Mouse (Mus musculus): ENCODE data around the gene Prkar2a.

DNA sequence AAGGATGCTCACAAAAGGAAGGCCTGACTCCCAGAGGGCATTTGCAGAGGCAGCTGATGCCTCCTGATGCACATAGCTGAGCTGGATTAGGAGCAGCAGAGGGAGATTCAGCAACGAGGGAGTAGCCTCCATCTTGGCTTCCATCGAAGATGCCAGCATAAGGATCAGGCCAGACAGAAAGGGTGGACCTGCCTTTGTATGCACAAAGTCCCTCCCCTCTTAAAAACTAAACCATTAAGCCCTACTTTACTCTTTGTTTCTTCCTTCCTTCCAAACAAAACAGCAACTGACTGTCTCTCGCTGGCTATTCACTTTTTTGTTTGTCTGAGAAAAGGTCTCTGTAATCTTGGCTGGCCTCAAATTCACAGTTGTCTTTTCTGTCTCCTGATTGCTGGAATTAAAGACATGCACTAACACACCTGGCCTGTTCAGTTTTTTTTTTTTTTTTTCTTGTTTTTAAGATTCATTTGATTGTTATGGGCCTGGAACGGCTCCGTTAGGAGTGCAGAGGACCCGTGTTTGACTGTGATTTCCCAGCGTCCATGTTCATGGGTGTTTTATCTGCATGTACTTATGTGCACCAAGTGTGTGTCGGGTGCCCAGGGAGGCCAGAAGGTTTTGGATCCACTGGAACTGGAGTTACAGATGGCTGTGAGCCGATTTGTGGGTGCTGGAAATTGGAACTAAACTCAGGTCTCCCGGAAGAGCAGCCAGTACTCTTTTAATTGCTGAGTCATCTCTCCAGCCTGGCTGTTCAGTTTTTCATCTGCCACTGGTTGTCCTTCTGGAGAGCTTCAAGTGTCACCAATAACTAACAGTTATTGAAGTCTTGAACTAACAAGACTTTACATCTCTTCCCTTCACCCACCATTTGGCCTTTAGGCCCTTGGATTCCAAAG lies 34.3 kb upstream of the Prkar2a start:
- TF ChIP-seq TAL1 (IDR thresholded peaks at IDR 0.05; ENCODE audit: low read length) (no peak), GATA1 (IDR thresholded peaks at IDR 0.05; ENCODE audit: low read length) (no peak)

All from erythroblast, embryonic 14.5 days (primary cell).